Mouse (Mus musculus) liver, embryonic 11.5 days (tissue): ENCODE measurements around the gene Ppdpf. TPM values are rescaled to one million over a fixed set of nuclear protein-coding genes. Genes with fewer than 3 reads are reported as not detected.

Source experiments
- ATAC-seq: fragments of 200-750 bp; cut with Nextera tagmentation; replicated peaks from 2 replicates; pipeline ENCODE4 v1.8.0; 2017; ENCODE audit warnings: moderate number of reproducible peaks, mild to moderate bottlenecking, moderate TSS enrichment, moderate library complexity; ENCODE audit not compliant: low FRiP score
- DNase-seq: peaks from one replicate; pipeline ENCODE4 v3.0.0-alpha.2; 2017; ENCODE audit warnings: low spot score
- H3K27ac ChIP-seq: fragments of 300-500 bp; sonication (generic); 2 replicates; pipeline ENCODE4 v1.5.1; 2014; ENCODE audit warnings: mild to moderate bottlenecking, low read depth, low read length, control low read depth
- H3K27me3 ChIP-seq: fragments of 300-500 bp; sonication (generic); replicated peaks from 2 replicates; pipeline ENCODE4 v1.6.1; 2014; ENCODE audit warnings: low read length, mixed read lengths; ENCODE audit not compliant: control insufficient read depth, insufficient read depth
- H3K36me3 ChIP-seq: fragments of 300-500 bp; sonication (generic); 2 replicates; pipeline ENCODE4 v1.6.1; 2014; ENCODE audit warnings: mild to moderate bottlenecking, low read length, moderate library complexity, mixed read lengths; ENCODE audit not compliant: control insufficient read depth, insufficient read depth
- H3K4me1 ChIP-seq: fragments of 300-500 bp; sonication (generic); replicated peaks from 2 replicates; pipeline ENCODE4 v1.6.1; 2014; ENCODE audit warnings: low read length, mixed read lengths; ENCODE audit not compliant: control insufficient read depth, insufficient read depth
- H3K4me2 ChIP-seq: fragments of 300-500 bp; sonication (generic); 2 replicates; pipeline ENCODE4 v1.6.1; 2014; ENCODE audit warnings: mild to moderate bottlenecking, control low read depth, moderate library complexity
- H3K4me3 ChIP-seq: fragments of 300-500 bp; sonication (generic); 2 replicates; pipeline ENCODE4 v1.5.1; 2014; ENCODE audit warnings: low read depth, low read length, control low read depth
- H3K9ac ChIP-seq: fragments of 300-500 bp; sonication (generic); 2 replicates; pipeline ENCODE4 v1.6.1; 2014; ENCODE audit warnings: low read depth, low read length, control low read depth
- H3K9me3 ChIP-seq: fragments of 300-500 bp; sonication (generic); 2 replicates; pipeline ENCODE4 v1.6.1; 2016; ENCODE audit warnings: low read length, inconsistent platforms, mixed read lengths; ENCODE audit not compliant: control insufficient read depth
- WGBS: fragments of 180-500 bp; shearing (Covaris S2); extraction: QIAGEN DNeasy Blood & Tissue Kit; methylation state at CpG from one replicate; pipeline ENCODE4 v1.1.7; 2014; 5-methylcytosine and 5-hydroxymethylcytosine counted together
- polyA plus RNA-seq: library from polyadenylated mRNA; unstranded; fragments of >200 nt; fragmentation: Nextera tagmentation; extraction: Ambion mirVana; gene quantifications from 2 replicates; pipeline ENCODE4 v1.2.1, GENCODE M21; 2014

The Ppdpf gene
- polyA plus RNA-seq, 1 experiment from 2014 or later: 179 TPM

DNA sequence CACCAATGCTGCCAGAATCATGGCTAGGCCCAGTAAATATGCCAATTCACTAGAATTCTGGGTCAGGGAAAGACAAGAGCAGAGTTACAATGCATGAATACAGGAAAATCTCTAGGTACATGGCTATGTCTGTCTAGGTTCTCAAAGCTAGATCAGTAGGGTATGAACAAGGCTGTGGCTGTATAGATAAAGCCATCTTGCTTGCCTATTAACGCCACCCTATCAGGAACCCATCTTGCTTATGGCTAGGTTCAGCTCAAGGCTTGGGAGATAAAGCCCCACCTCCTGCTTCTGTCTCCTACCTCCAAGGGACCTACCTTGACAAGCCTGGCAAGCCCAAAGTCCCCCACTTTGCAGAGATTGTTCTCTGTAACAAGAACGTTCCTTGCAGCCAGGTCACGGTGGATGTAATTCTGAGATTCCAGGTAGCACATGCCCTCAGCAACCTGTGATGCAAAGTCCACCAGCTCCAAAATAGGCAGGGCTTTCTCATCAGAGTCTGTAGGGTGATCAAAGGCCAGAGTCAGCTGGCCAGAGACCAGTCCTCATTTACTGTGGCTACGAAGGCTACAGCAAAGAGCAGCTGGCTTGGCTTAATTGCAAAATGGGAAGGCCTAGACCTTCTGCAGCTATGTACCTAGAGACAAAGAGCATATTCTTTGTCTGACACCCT, 9.7 kb downstream of the Ppdpf start:
- no peaks in the 10 kb centered on the region for H3K4me1 ChIP-seq
- H3K27me3 ChIP-seq: peaks cover 8% of the 10 kb centered on the region
- H3K27ac ChIP-seq: no peak overlapping the region
- ATAC-seq (no peak), DNase-seq (no peak)
- no peak overlapping the region for H3K4me2 ChIP-seq
- H3K9ac ChIP-seq: no peak overlapping the region
- H3K4me3 ChIP-seq: no peak overlapping the region
- 76% methylated on average over 4 of the region's 4 CpGs for whole genome bisulfite sequencing
- no peaks in the 10 kb centered on the region for H3K9me3 ChIP-seq
- H3K36me3 ChIP-seq: no peaks in the 10 kb centered on the region

DNA sequence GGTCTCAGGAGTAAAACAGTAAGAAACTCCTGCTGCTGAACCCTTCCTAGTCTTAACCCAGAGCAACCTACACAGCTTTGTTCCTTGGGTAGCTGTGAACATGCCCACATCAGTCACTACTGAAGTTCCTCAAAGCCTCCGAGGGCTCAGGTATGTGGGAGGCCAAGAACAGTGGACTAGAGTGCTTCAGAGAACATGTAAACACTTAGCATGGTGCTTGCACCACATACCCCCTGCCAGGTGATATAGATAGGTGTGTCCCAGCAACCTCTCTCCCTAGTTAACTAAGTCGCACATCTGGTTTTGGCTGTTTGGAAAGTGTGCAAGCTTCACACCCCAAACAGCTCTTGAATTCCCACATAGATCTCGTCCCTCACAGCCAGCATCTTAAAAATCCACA, 14.6 kb downstream of the Ppdpf start:
- no peak for DNase-seq
- Histone ChIP-seq H3K9ac (no peak overlapping the region), H3K27me3 (peaks cover 4% of the 10 kb centered on the region), H3K4me2 (no peak overlapping the region), H3K36me3 (no peaks in the 10 kb centered on the region), H3K4me1 (peaks cover 9% of the 10 kb centered on the region), H3K4me3 (no peak overlapping the region), H3K27ac (no peak overlapping the region), H3K9me3 (no peaks in the 10 kb centered on the region)
- ATAC-seq: no peak
- WGBS: 53% methylated on average over 3 of the region's 3 CpGs

DNA sequence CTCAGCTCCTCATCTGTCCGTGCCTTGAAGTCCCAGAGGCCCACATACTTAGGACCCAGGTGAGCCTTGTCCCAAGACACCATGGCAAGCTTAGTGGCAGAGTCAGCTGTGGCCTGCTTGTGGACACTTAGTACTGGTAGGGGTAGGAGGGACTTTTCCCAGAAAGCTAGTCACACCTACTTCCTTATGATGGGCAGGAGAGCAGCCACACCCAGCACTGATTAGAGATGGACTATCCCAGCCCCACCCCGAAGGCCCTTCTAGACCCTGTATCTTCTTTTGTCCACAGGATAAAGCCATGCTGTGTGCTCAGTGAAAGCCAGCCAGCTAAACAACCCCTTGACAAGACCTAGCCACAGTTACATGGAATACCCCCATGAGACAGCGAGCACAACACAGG, 15.4 kb downstream of the Ppdpf start, which contains the start of gene Ptk6:
Gene Ptk6, minus strand, starts transcription at position 368 of the 400 bp plus-strand sequence.
- H3K27me3 ChIP-seq: peaks cover 4% of the 10 kb centered on the region
- H3K4me3 ChIP-seq: no peak within 1 kb of the TSS
- H3K9me3 ChIP-seq: no peaks in the 10 kb centered on the region
- H3K4me2 ChIP-seq: no peak within 1 kb of the TSS
- H3K36me3 ChIP-seq: no peaks in the 10 kb centered on the region
- no peak for DNase-seq
- ATAC-seq: no peak
- H3K27ac ChIP-seq: no peak within 1 kb of the TSS
- WGBS: 79% methylated on average over 3 of the region's 3 CpGs
- peaks cover 9% of the 10 kb centered on the region for H3K4me1 ChIP-seq
- no peak within 1 kb of the TSS for H3K9ac ChIP-seq

DNA sequence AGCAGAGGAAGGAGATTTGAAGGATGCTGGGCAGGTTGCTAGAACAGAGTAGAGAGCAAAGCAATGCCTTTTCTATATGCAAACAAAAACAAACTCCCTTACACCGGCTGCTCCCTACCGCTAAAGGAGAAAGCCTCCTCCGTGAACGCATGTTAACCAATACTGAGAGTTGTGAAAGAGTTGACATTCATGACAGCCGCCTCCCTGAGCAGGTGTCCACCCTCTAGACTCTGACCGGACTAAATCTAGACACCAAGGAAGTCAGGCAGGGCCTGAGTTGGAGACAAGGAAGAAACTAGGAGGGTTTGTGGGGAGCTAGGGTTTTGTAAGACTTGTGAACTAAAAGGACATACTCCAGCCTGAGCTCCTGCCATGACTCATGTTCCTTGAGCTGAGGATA, 15.8 kb downstream of the Ppdpf start:
- DNase-seq (no peak), ATAC-seq (no peak)
- Histone ChIP-seq H3K27ac (no peak overlapping the region), H3K4me3 (no peak overlapping the region), H3K9me3 (no peaks in the 10 kb centered on the region), H3K4me1 (peaks cover 9% of the 10 kb centered on the region), H3K27me3 (peaks cover 4% of the 10 kb centered on the region), H3K9ac (no peak overlapping the region), H3K36me3 (no peaks in the 10 kb centered on the region), H3K4me2 (no peak overlapping the region)
- 74% methylated on average over 6 of the region's 6 CpGs for WGBS

DNA sequence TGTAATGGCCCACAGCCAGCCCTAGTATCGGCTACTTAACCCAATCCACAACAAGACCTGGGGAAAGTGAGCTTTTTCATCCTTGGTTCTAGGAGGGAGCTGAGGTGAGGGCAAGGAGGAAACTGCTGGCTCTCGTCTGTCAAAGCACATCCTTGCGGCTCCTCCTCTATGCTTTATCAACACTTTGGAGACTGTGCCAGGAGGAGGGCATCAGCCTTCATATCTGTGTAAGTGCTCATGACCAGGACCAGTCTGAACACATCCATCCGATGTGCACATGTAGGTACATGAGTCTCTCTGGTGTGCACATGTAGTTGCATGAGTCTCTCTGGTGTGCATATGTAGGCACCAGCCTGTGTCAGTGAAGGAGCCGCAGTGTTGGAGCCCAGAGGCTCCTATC, 18.6 kb downstream of the Ppdpf start:
- H3K4me2 ChIP-seq: peak overlapping the region; percentile 34; the same call in 1 of the 2 replicates
- H3K36me3 ChIP-seq: no peaks in the 10 kb centered on the region
- no peaks in the 10 kb centered on the region for H3K9me3 ChIP-seq
- no peak overlapping the region for H3K27ac ChIP-seq
- no peak overlapping the region for H3K9ac ChIP-seq
- no peak overlapping the region for H3K4me3 ChIP-seq
- WGBS: 77% methylated on average over 5 of the region's 5 CpGs
- peaks cover 9% of the 10 kb centered on the region for H3K4me1 ChIP-seq
- H3K27me3 ChIP-seq: peaks cover 6% of the 10 kb centered on the region
- DNase-seq (no peak), ATAC-seq (peak; percentile 40; the same call in 1 of the 2 replicates)

DNA sequence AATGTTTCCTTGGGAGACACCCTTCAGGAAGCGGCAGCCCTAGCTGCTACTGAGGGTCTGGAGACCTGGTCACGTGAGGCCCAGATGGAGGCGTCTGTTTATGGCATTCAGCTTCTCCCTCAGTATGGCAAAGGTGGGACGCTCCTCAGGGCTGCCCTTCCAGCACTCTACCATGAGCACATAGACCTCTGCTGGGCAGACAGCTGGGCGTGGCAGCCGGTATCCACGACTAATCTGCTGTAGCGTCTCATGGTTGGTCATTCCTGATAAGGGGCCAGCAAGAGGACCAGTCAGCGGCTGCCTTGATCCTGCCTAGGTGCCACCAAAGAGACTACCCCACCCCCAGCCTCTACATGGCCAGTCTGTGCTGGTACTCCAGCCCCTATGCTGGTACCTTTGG, 19.1 kb downstream of the Ppdpf start:
- Histone ChIP-seq H3K27ac (no peak overlapping the region), H3K36me3 (no peaks in the 10 kb centered on the region), H3K9me3 (no peaks in the 10 kb centered on the region), H3K4me3 (no peak overlapping the region), H3K4me2 (peak overlapping the region; percentile 34; the same call in 1 of the 2 replicates), H3K4me1 (peaks cover 9% of the 10 kb centered on the region), H3K9ac (no peak overlapping the region), H3K27me3 (peaks cover 11% of the 10 kb centered on the region)
- 50% methylated on average over 9 of the region's 9 CpGs for WGBS
- DNase-seq (no peak), ATAC-seq (peak; percentile 88)

DNA sequence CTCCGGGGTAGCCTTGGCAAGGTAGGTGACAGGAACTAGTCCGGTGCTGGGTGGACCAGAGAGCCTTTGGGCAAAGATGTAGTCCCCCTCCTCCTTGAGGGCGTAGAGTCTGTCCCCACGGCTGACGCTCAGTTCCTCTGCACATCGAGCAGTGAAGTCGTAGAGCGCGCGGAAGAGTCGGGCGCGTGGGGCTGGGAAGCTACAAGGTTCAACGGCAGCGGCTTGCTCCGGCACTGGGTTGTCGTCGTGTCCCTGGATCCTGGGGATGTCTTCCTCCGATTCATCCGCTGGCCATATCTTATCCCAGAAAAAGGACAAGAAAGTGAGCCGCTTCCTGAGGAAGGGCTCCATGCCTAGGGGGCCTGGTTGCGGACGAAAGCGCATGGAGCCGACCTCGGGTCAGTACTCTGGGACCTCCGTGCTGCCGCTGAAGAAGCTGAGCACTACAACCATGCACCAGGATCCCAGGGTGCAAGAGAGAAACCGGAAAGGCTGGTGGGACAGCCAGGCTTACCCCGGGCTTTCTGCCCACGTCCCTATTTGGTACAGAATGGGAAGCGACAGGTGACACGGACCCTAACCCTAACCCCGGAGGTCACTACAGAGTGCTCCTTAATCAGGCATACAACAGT, 25.5 kb downstream of the Ppdpf start:
- peak overlapping the region; percentile 31 for H3K4me3 ChIP-seq
- no peak overlapping the region for H3K27ac ChIP-seq
- peaks cover 6% of the 10 kb centered on the region; the same call in 1 of the 2 replicates for H3K4me1 ChIP-seq
- H3K4me2 ChIP-seq: peak overlapping the region; percentile 58
- H3K27me3 ChIP-seq: peaks cover 45% of the 10 kb centered on the region
- H3K36me3 ChIP-seq: no peaks in the 10 kb centered on the region
- ATAC-seq (peak; percentile 36; the same call in 1 of the 2 replicates), DNase-seq (no peak)
- no peaks in the 10 kb centered on the region for H3K9me3 ChIP-seq
- whole genome bisulfite sequencing: 8% methylated on average over 34 of the region's 34 CpGs
- H3K9ac ChIP-seq: no peak overlapping the region

DNA sequence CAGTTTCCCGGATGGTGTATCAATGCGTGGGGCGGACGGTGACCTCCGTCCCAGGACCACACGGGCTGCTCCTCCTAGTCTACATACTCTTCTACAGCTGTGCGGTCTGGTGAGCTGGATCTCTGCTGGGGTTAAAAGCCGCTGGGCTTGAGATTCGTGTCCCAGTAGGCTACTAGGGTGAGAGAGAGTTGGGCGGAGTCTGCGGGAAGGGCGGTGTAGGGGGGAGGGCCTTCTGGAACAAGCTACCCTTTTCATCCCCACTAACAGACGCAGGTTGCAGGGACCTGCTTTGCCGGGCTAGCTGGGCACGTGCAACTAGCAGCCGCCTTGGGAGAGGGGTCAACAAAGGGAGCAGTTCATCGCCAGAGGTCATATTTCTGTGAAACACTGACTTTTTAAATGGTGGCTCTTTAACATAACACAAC, 26.0 kb downstream of the Ppdpf start, which contains the start of gene Srms:
Gene Srms, minus strand, starts transcription at position 165 of the 425 bp plus-strand sequence.
- H3K27ac ChIP-seq: no peak within 1 kb of the TSS
- H3K27me3 ChIP-seq: peaks cover 45% of the 10 kb centered on the region
- H3K4me1 ChIP-seq: peaks cover 6% of the 10 kb centered on the region; the same call in 1 of the 2 replicates
- peak within 1 kb of the TSS; percentile 31 for H3K4me3 ChIP-seq
- DNase-seq (peak; percentile 51), ATAC-seq (peak; percentile 72)
- no peaks in the 10 kb centered on the region for H3K36me3 ChIP-seq
- peak within 1 kb of the TSS; percentile 58 for H3K4me2 ChIP-seq
- H3K9me3 ChIP-seq: no peaks in the 10 kb centered on the region
- WGBS: 3% methylated on average over 17 of the region's 17 CpGs
- H3K9ac ChIP-seq: no peak within 1 kb of the TSS
